Mouse (Mus musculus) limb, embryonic 14.5 days (tissue): ENCODE measurements around the gene Gm20388. TPM values are rescaled to one million over a fixed set of nuclear protein-coding genes. Genes with fewer than 3 reads are reported as not detected.

ENCODE experiments used
- ATAC-seq: fragments of 200-750 bp; cut with Nextera tagmentation; 2 replicates; pipeline ENCODE4 v1.8.0; 2017; ENCODE audit warnings: low read depth, moderate number of reproducible peaks, moderate TSS enrichment; ENCODE audit not compliant: low FRiP score
- DNase-seq: peaks from one replicate; pipeline ENCODE4 v3.0.0-alpha.2; 2015; ENCODE audit warnings: low spot score
- H3K27ac ChIP-seq: fragments of 300-500 bp; sonication (generic); replicated peaks from 2 replicates; pipeline ENCODE4 v1.5.1; 2014; ENCODE audit warnings: low read depth, mild to moderate bottlenecking, low read length, moderate library complexity, mixed read lengths
- H3K27me3 ChIP-seq: fragments of 300-500 bp; sonication (generic); 2 replicates; pipeline ENCODE4 v1.6.1; 2014; ENCODE audit warnings: low read length, mixed read lengths; ENCODE audit not compliant: control insufficient read depth, insufficient read depth
- H3K36me3 ChIP-seq: fragments of 300-500 bp; sonication (generic); 2 replicates; pipeline ENCODE4 v1.6.1; 2014; ENCODE audit warnings: mild to moderate bottlenecking, low read length, moderate library complexity, mixed read lengths; ENCODE audit not compliant: control insufficient read depth, insufficient read depth
- H3K4me1 ChIP-seq: fragments of 300-500 bp; sonication (generic); 2 replicates; pipeline ENCODE4 v1.6.1; 2014; ENCODE audit warnings: antibody characterized with exemption, low read length, mixed read lengths; ENCODE audit not compliant: control insufficient read depth, insufficient read depth
- H3K4me2 ChIP-seq: fragments of 300-500 bp; sonication (generic); replicated peaks from 2 replicates; pipeline ENCODE4 v1.6.1; 2014; ENCODE audit warnings: low read depth, mild to moderate bottlenecking, low read length, moderate library complexity; ENCODE audit not compliant: severe bottlenecking
- H3K4me3 ChIP-seq: fragments of 300-500 bp; sonication (generic); replicated peaks from 2 replicates; pipeline ENCODE4 v1.5.1; 2014; ENCODE audit warnings: low read length
- H3K9ac ChIP-seq: fragments of 300-500 bp; sonication (generic); 2 replicates; pipeline ENCODE4 v1.6.1; 2014; ENCODE audit warnings: mild to moderate bottlenecking, low read depth, low read length, moderate library complexity; ENCODE audit not compliant: severe bottlenecking
- H3K9me3 ChIP-seq: fragments of 300-500 bp; sonication (generic); 2 replicates; pipeline ENCODE4 v1.6.1; 2016; ENCODE audit warnings: low read length; ENCODE audit not compliant: control insufficient read depth
- POLR2A ChIP-seq: fragments of 200-500 bp; IDR thresholded peaks from 2 replicates; pipeline ENCODE4 v1.8.0; 2012; ENCODE audit warnings: inconsistent platforms, mild to moderate bottlenecking, moderate library complexity, borderline replicate concordance; ENCODE audit not compliant: insufficient read depth, insufficient read length; ENCODE audit errors: extremely low read depth
- WGBS: fragments of 180-500 bp; shearing (Covaris S2); extraction: QIAGEN DNeasy Blood & Tissue Kit; methylation state at CpG from one replicate; pipeline ENCODE4 v1.1.7; 2014; 5-methylcytosine and 5-hydroxymethylcytosine counted together
- polyA plus RNA-seq, 2 experiments: library from polyadenylated mRNA; depleted of rRNA in 1 of 2; stranded (reverse) in 1 of 2; unstranded in 1 of 2; fragments of >200 nt; fragmentation: Nextera tagmentation in 1 of 2; extraction: Ambion mirVana in 1 of 2; gene quantifications; 2 replicates each; pipeline versions ENCODE4 v1.2.1 to v1.2.3; 2012 to 2014

Gene Gm20388
- polyA plus RNA-seq, 2 experiments: 1.9 to 49.9 TPM

DNA sequence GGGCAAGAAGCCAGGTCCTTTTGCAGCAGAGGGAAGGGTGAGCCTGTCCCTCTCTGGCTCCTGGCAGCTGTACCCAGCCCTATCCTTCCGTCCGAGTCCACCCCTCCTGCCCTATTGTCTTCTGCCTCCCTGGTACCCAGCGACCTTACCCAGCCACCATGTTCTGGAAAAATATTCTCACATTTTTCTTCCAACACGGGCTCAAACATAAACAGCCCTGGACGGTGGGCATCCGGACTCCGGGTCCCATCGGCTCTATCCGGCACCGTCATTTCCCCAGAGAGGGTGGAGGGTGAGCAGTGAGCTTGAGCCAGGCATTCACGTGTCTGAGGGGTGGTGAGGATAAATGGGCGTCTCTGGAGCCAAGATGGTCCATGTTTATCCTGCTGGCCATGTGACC is 920.0 kb downstream of the Gm20388 start:
- H3K4me1 ChIP-seq: no peaks in the 10 kb centered on the region
- no peak overlapping the region for H3K27ac ChIP-seq
- TF ChIP-seq POLR2A: no peak
- ATAC-seq: no peak
- no peak overlapping the region for H3K4me3 ChIP-seq
- DNase-seq: no peak
- peaks cover 24% of the 10 kb centered on the region; the same call in 1 of the 2 replicates for H3K27me3 ChIP-seq
- no peaks in the 10 kb centered on the region for H3K36me3 ChIP-seq
- 71% methylated on average over 12 of the region's 12 CpGs for WGBS
- H3K4me2 ChIP-seq: no peak overlapping the region
- no peak overlapping the region for H3K9ac ChIP-seq
- H3K9me3 ChIP-seq: no peaks in the 10 kb centered on the region

DNA sequence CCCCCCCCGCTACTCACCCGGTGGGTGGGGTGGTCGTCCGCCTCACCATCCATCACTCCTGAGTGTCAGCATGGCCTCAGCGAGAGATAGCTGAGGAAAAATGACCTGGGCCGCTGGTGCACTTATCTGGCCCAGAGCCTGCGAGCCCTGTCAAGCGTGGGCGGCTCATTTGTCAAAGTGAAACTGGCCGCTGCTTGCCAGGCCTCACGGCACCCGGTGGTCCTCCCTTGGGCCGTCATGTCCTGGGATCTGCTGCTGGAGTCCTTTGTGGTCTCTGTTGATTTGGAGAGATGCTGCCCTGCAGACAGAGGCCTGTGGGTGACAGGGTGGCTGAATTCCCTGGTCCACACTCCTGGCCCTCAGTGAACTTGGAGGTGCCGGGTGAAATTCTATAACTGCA is 921.4 kb downstream of the Gm20388 start:
- no peak for ATAC-seq
- Histone ChIP-seq H3K27me3 (peaks cover 33% of the 10 kb centered on the region; the same call in 1 of the 2 replicates), H3K9me3 (no peaks in the 10 kb centered on the region), H3K4me3 (no peak overlapping the region), H3K4me2 (no peak overlapping the region), H3K9ac (0 out of 2 replicates have a peak overlapping the region, but pooled peaks have one; percentile 28), H3K36me3 (no peaks in the 10 kb centered on the region), H3K27ac (no peak overlapping the region), H3K4me1 (no peaks in the 10 kb centered on the region)
- DNase-seq: no peak
- WGBS: 5% methylated on average over 9 of the region's 14 CpGs
- TF ChIP-seq POLR2A: no peak

DNA sequence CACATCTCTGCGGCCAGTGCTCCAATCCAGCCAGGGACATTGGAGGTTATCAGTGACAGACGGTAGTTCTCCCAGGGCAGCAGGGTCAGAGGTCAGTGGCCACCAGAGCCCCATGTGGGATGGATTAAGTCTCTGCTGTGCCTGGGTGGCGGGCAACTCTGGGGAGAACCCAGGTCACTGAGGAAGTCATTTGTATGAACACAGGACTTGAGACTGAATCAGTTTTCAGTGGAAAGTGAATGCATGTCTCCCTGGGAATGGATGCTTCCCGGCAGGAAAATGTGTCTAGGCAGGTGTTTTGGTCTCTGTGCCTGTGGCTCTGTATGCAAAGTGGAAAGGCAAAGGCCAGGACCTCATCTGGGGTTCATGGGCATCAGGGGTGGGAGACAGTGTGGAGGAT is 922.6 kb downstream of the Gm20388 start:
- no peak overlapping the region for H3K4me2 ChIP-seq
- no peaks in the 10 kb centered on the region for H3K4me1 ChIP-seq
- no peaks in the 10 kb centered on the region for H3K9me3 ChIP-seq
- no peak overlapping the region for H3K4me3 ChIP-seq
- 21% methylated on average over 4 of the region's 4 CpGs for WGBS
- ATAC-seq (no peak), DNase-seq (no peak)
- no peak overlapping the region for H3K9ac ChIP-seq
- H3K36me3 ChIP-seq: no peaks in the 10 kb centered on the region
- TF ChIP-seq POLR2A: no peak
- H3K27ac ChIP-seq: no peak overlapping the region
- H3K27me3 ChIP-seq: peaks cover 35% of the 10 kb centered on the region; the same call in 1 of the 2 replicates

DNA sequence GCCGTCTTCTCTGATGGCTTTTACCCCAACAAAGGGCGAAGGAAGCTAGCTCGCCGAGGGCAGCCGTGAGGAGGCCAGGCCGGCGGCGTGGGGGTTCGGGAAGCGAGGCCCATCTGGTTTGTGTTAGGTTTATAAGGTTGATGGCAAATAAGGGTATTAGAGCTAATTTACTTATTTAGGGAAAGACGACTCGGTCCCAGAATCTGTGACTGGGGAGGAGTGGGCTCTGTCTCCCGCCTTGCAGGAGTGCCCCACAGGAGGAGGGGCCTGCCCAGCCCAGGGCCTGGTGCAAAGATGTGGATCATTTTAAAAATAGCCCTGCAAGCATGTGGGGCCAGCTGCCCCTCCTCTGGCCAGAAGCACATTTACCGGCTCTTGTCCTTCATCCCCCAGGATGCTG is 928.4 kb downstream of the Gm20388 start:
- no peak overlapping the region for H3K4me3 ChIP-seq
- no peaks in the 10 kb centered on the region for H3K9me3 ChIP-seq
- H3K4me1 ChIP-seq: peaks cover 8% of the 10 kb centered on the region; the same call in 1 of the 2 replicates
- DNase-seq (no peak), ATAC-seq (no peak)
- H3K36me3 ChIP-seq: no peaks in the 10 kb centered on the region
- no peak for TF ChIP-seq POLR2A
- 20% methylated on average over 14 of the region's 14 CpGs for WGBS
- H3K9ac ChIP-seq: no peak overlapping the region
- H3K27ac ChIP-seq: no peak overlapping the region
- no peak overlapping the region for H3K4me2 ChIP-seq
- H3K27me3 ChIP-seq: peaks cover 14% of the 10 kb centered on the region; the same call in 1 of the 2 replicates

DNA sequence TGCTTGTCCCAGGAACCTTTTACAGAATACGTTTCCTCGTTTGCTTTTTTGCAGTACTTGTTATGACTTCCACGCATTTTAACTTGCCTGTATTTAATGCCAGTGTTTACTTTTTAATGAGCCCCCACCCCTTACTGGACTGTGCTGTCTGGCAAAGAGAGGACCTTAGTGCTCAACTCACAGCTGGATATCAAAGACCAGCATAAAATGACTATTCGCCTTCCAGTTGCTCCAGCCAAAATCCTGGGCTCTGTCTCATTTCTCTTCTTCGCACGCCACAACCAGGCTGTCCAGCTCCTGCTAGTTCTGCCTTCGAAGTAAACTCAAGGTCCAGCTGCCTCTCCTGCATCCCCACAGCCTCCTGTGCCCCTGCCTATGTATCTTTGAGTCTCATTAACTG is 932.4 kb downstream of the Gm20388 start:
- Histone ChIP-seq H3K4me3 (no peak overlapping the region), H3K4me2 (no peak overlapping the region), H3K27me3 (peaks cover 3% of the 10 kb centered on the region; the same call in 1 of the 2 replicates), H3K27ac (no peak overlapping the region), H3K4me1 (peaks cover 19% of the 10 kb centered on the region), H3K9ac (no peak overlapping the region), H3K36me3 (no peaks in the 10 kb centered on the region), H3K9me3 (no peaks in the 10 kb centered on the region)
- no peak for TF ChIP-seq POLR2A
- 34% methylated on average over 7 of the region's 7 CpGs for WGBS
- ATAC-seq (no peak), DNase-seq (no peak)

DNA sequence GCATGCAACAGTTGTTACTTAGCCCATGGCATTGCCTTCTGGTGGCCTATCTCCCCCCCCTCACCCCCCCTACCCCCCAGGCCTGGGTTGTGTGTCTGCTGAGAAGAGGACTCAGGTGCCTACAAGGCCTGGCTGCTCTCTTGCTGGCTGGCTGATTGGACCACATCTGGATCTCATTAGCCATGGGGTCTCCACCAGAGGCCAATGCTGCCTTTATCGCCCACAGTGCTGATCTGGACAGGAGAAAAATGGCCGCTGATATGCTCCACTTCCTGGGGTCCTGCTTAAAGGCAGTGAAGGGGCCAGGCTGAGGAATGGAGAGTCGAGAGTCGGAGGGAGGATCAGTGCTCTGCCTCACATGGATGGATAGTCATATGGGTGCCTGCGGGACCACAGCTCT is 935.4 kb downstream of the Gm20388 start:
- Histone ChIP-seq H3K9me3 (no peaks in the 10 kb centered on the region), H3K36me3 (no peaks in the 10 kb centered on the region), H3K27ac (no peak overlapping the region), H3K27me3 (peaks cover 7% of the 10 kb centered on the region; the same call in 1 of the 2 replicates), H3K4me2 (no peak overlapping the region), H3K9ac (no peak overlapping the region), H3K4me3 (no peak overlapping the region), H3K4me1 (peaks cover 11% of the 10 kb centered on the region)
- no peak for TF ChIP-seq POLR2A
- WGBS: 22% methylated on average over 5 of the region's 5 CpGs
- ATAC-seq: no peak
- DNase-seq: no peak
